Mouse (Mus musculus) ES-E14 (cell line): ENCODE measurements around the gene Aplnr.

Source experiments
- ZC3H11A ChIP-seq: IDR thresholded peaks from 2 replicates; pipeline ENCODE4 v1.6.1; 2012; ENCODE audit warnings: low read depth, mild to moderate bottlenecking, inconsistent platforms, low read length, borderline replicate concordance
- ZNF384 ChIP-seq: IDR thresholded peaks from 2 replicates; pipeline ENCODE4 v1.6.1; 2012; ENCODE audit warnings: low read depth, low read length, inconsistent platforms

- TF ChIP-seq ZC3H11A (no peak), ZNF384 (0 out of 2 replicates have a peak, but pooled peaks have one; percentile 35)
Observed at GRCm38 (mm10) chr2:85136089-85136488, at the start of gene Aplnr.
